Mouse (Mus musculus) liver, adult (tissue): ENCODE results near the gene Lrsam1.

Experiments
- GATA4 ChIP-seq: IDR thresholded peaks from 2 replicates; pipeline ENCODE4 v1.6.1; 2014; ENCODE audit warnings: mild to moderate bottlenecking, low read length; ENCODE audit not compliant: insufficient replicate concordance

Lrsam1 gene

GRCm38 (mm10) chr2:32977114-32977513, 15.7 kb upstream of the Lrsam1 start:
- no peak for TF ChIP-seq GATA4

- TF ChIP-seq GATA4: no peak
These were observed 12.8 kb upstream of the Lrsam1 start for GRCm38 (mm10) chr2:32974216-32974615.

- no peak for TF ChIP-seq GATA4
These were observed 9.8 kb upstream of the Lrsam1 start for GRCm38 (mm10) chr2:32971235-32971634.

DNA sequence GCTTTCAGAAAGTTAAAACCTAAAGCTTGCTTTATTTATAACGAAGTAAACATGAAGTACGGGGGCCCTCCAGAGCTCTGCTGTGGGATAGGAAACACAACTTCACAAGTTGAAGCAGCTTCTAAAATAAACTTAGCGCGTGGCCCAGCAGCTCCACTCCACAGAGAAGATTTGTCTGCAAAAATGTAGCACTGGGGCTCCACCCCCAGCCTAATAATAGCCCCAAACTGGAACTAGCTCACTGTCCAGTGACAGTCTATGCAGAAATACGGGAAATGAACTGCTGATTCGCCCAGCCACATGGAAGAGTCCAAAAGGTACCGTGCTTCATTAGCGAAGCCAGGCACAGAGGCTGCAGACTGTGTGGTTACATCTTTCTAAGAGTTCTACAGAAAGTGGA, 7.9 kb upstream of the Lrsam1 start:
- TF ChIP-seq GATA4: no peak

- TF ChIP-seq GATA4: no peak
These were observed 6.7 kb upstream of the Lrsam1 start for GRCm38 (mm10) chr2:32968024-32968614.

DNA sequence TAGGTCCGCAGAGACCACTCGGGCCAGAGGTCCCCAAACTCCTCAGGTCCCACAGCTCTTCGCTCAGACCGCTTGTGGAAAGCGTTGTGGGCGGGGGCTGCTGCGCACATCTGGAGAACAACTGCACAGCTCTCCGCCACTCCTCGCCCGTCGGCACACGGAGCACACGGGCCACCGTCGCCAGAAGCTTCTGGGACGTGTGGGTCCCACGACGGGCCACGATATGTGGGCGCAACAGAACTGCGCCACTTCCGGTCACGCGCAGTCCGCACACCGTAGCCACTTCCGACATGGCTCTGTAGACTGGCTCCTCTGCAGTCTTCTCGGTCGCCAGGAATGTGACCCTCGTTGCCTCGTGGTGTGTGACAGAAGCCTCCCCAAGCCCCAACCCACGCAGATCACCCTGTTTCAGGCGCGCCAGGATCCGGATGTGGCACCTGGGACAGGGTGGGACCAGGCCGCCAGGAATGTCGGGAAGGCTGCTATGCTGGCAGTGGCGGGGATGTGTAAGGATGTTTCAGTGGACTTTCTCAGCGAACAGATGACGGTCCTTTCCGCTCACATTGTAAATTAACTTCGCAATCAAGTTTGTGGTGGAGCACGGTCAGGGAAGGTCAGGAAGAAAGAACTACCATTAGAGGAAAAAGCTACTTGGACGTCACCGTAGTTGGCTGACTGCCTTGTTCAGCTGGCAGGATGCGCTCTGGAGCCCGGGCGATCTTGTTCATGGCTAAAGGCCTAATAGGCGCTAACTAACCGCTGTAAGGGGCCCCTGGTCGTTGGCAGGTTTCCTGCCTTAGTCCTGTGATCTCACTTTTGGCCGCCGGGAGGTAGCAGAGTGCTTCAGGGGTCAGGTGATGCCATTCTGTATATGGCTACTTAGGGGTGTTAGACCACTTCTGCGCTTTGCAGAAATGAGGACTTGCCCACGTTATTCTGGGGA, 5.5 kb upstream of the Lrsam1 start:
- TF ChIP-seq GATA4: peak; percentile 44; the same call in 1 of the 2 replicates

DNA sequence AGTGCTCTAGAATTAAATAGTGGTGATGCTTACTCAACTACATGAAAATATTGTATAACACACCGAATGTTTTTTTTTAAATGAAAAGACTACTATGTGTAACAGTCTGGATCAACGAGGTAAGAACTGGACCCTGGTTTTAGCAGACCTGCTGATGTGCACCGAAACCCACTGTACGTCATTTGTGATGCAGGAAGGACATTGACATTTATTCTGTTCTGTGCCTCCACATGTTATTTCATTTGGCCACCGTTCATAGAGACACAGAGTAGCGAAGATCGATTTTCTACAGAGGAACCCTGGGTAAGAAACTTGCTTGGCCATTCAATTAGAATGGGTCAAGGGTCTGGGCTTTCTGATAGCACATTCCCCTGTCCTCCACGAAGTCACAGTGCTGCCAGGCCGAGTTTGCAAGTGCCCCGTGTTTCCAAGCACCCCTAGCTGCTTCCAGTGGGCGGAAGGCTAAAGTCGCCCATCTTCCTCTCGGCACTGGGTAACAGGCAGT, 4.8 kb upstream of the Lrsam1 start:
- TF ChIP-seq GATA4: no peak

DNA sequence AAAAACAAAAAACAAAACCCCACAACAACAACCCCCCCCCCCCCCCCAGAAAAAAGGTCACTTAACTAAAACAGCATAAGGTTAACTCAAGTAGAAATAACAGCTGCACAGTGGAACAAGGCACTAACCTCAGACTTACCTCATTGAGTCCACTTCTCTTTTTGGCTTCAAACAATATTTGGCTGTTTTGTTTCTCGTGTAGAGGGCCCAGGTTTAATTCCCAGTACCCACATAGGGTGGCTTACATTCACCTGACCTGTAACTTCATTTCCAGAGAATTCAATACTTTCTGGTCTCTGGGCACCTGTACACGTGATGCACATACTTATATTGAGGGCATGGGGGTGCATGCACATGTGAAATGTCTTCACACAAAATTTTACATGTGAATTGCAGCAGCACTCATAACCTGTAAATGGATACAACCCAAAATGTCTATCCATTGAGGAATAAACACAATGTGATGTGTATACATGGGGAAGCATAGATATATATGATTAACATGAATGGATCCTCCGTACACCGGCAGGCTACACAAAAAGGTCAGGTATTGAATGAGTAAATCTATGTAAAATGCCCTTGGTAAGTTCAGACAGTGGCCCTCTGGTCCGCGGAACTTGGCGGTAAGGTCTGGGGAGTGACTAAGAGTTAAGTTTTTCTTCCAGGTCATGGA, 4.2 kb upstream of the Lrsam1 start:
- TF ChIP-seq GATA4: no peak

DNA sequence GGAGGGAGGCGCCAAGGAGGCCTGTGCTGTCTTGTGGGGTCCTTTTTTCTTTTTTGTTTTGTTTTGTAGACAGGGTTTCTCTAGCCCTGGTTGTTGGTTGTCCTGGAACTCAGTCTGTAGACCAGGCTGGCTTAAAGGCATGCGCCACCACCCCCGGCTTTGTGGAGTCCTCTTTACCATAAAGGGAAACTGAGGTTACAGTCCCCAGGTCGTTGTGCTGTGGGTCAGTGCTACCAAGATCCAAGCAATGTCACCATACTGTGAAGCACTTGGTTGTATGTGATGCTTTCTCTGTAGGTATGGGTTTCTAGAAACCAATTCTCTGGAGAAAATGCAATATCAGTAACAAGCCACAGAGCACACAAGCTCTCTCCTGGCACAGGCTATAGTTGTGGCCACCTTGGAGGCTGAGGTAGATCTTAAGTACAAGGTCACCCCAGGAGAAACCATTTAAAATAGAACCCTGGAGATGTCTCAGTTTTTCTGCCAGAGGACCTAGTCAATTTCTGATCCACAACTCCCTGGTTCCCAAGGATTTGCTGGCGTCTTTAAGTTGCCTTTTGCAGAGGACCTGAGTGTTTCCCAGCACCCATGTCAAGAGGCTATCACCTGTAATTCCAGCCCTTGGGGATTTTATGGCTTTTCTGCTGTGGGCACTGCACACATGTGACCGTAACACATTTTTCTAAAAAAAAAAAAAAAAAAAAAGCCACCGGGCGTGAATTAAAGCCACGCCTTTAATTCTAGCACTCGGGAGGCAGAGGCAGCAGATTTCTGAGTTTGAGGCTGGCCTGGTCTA, 3.4 kb upstream of the Lrsam1 start:
- TF ChIP-seq GATA4: no peak

GRCm38 (mm10) chr2:32963981-32964380, 2.6 kb upstream of the Lrsam1 start:
- TF ChIP-seq GATA4: no peak

GRCm38 (mm10) chr2:32963544-32963943, 2.1 kb upstream of the Lrsam1 start:
- no peak for TF ChIP-seq GATA4

DNA sequence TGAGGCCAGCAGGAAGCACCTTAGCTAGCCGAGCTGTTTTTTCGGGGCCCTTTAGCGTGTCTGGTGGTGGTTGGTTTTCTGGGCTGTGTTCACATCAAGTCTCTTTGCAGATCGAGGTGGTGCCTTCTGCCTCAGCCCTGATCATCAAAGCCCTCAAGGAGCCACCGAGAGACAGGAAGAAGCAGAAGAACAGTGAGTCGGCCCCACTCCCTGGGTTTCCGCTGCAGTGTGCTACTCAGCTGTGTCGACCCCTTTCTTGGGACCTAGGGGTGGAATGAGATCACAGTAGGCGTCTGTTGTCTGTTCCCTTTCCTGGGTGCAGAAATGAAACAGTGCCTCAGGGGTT, 1.4 kb upstream of the Lrsam1 start:
- TF ChIP-seq GATA4: no peak

DNA sequence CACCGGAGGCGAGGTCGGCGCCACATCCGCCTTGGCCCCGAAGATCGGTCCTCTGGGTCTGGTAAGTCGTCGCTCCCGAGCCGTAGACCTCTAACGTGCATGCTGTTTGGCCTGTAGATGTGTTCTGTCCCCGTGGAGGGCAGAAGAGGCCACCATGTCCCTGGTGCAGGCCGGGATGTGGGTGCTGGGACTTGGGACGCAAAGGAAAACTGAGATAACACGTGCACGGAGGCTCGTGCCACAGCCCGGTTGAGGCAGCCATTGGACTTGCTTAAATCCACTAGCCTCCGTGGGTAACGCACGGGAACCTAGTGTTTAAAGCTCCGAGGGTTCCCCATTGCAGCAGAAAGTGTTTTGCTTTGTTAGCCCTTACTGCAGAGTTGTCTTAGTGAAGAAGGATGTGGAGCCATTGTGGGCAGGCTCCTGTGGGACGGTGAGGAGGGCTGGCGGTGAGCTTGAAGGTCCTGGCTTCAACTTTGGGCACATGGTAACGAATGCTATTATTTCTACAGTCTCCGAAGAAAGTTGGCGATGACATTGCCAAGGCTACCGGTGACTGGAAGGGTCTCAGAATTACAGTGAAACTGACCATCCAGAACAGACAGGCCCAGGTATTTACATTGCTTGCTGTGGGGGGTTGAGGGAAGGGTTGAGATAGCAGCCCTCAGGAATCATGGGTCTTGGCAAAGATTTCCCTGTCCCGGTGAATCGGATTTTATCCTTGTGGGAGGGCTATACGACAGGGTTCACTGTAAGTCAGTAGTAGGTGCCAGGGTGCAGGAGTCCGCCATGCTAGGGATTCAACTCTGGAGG, 854 bp upstream of the Lrsam1 start:
- no peak for TF ChIP-seq GATA4

- no peak for TF ChIP-seq GATA4
These were observed 1.1 kb downstream of the Lrsam1 start for GRCm38 (mm10) chr2:32960273-32960672.
